Mouse (Mus musculus): Measurements from ENCODE around the gene Pdzk1. TPM values are rescaled to one million over a fixed set of nuclear protein-coding genes. Genes with fewer than 3 reads are reported as not detected.

Pdzk1 gene
- 0.03 and 0.04 TPM in 2 replicates for polyA plus RNA-seq (2012)

GRCm38 (mm10) chr3:96828984-96829383 lies at the start of gene Pdzk1, which contains the start of gene Cd160:
Gene Pdzk1 (plus strand): TSS chr3:96829284.
Gene Cd160 (minus strand): TSS chr3:96829351.

GRCm38 (mm10) chr3:96904393-96904792 lies 75.3 kb downstream of the Pdzk1 start, which contains the start of gene Gja5:
Gene Gja5 (plus strand): TSS chr3:96904693.

GRCm38 (mm10) chr3:96904851-96905541 lies 75.9 kb downstream of the Pdzk1 start, which contains the start of gene Gpr89:
Gene Gpr89 (minus strand): TSS chr3:96905346.

Other genes with a start within 250 kb of the Pdzk1 start
- gene Polr3gl, start 235.1 kb upstream of the Pdzk1 start, polyA plus RNA-seq (2012), result 13.9 and 21.4 TPM in 2 replicates
- 0.02 and 0.05 TPM in 2 replicates for gene Ankrd34a, start 232.6 kb upstream of the Pdzk1 start, polyA plus RNA-seq (2012)
- 0.32 and 0.78 TPM in 2 replicates for gene Lix1l, start 228.1 kb upstream of the Pdzk1 start, polyA plus RNA-seq (2012)
- gene Rbm8a, start 199.4 kb upstream of the Pdzk1 start, polyA plus RNA-seq (2012), result 101 and 117 TPM in 2 replicates
- 2.3 and 3.6 TPM in 2 replicates for gene Pex11b, start 193.9 kb upstream of the Pdzk1 start, polyA plus RNA-seq (2012)
- 0.07 and 0.15 TPM in 2 replicates for gene Gm42957, start 193.8 kb upstream of the Pdzk1 start, polyA plus RNA-seq (2012)
- 0.28 and 0.50 TPM in 2 replicates for gene Itga10, start 183.7 kb upstream of the Pdzk1 start, polyA plus RNA-seq (2012)
- 0.10 and 0.14 TPM in 2 replicates for gene Ankrd35, start 159.2 kb upstream of the Pdzk1 start, polyA plus RNA-seq (2012)
- 22.1 and 22.6 TPM in 2 replicates for gene Pias3, start 132.9 kb upstream of the Pdzk1 start, polyA plus RNA-seq (2012)
- gene Nudt17, start 120.7 kb upstream of the Pdzk1 start, polyA plus RNA-seq (2012), result 0.59 and 0.76 TPM in 2 replicates
- gene Polr3c, start 101.7 kb upstream of the Pdzk1 start, polyA plus RNA-seq (2012), result 8.6 and 9.4 TPM in 2 replicates
- 22.9 and 25.3 TPM in 2 replicates for gene Rnf115, start 101.6 kb upstream of the Pdzk1 start, polyA plus RNA-seq (2012)
- 0.99 and 1.0 TPM in 2 replicates for gene Cd160, start 67 bp downstream of the Pdzk1 start, polyA plus RNA-seq (2012)
- gene Gja5, start 75.4 kb downstream of the Pdzk1 start, polyA plus RNA-seq (2012), result 0.01 and 0.19 TPM in 2 replicates
- gene Gpr89, start 76.1 kb downstream of the Pdzk1 start, polyA plus RNA-seq (2012), result 1.9 and 2.3 TPM in 2 replicates
- not detected in 2 replicates for gene Gja8, start 96.7 kb downstream of the Pdzk1 start, polyA plus RNA-seq (2012)